Mouse (Mus musculus): ENCODE results near the gene Brip1.

Gene Brip1

DNA sequence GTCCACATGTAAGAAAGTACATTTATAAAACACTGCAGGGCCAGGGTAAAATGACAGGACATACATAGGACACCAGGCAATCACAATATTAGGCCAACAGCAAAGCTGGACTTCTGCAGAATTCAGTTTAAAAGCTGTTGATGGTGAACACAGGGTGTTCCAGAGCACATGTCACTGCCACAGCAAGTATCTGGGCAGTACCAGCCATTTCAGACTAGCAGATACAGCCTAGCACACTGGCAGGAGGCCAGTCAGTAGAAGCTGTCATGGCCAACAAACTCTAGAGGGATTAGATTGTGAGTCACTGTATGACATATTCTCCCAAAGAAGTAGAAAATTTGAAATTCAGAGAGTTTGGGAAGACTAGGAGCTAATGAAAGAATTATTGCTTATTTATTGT is 94.4 kb downstream of the Brip1 start:
- DNase-seq, result no peak

- no peak for DNase-seq
Measured at GRCm38 (mm10) chr11:86101191-86101590, 99.8 kb downstream of the Brip1 start.

DNA sequence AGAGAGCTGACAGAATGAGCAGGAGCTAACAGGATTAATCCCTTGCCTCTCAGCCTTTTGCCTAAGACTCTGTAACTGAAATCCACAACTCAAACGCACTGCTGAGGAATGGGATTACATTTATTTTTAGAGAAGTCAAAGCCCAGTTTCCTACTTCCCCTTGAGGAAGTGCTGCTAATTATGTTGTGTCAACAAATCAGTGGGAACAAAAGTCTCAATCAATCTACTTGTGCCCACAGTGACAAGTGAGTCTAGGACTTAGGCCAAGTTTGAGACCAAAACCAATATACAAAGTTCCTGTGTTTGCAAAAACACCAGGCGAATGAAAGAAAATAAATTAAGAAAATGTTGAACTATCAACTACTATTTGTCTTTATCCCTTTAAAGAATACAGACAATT is 101.7 kb downstream of the Brip1 start:
- no peak for DNase-seq

GRCm38 (mm10) chr11:86088815-86089214 is 112.2 kb downstream of the Brip1 start:
- no peak for DNase-seq

DNA sequence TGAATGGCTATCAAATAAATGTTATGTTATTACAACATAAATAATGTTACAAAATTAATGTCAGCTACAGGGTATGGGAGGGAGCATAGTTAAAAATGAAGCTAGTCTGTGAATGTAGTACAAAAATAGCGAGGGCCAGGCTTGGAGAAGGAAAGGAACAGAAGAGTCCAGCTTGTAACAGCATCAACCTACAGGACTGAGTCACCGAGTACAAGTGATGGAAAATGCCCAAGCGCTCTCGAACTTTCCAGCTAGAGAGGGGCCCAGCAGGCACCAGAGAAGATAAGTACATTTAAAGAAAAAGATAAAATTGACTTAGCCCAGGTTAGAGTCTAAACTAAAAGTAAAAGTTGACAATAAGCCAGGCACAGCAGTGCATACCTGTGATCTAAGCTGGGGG is 116.5 kb downstream of the Brip1 start:
- DNase-seq, result no peak

DNA sequence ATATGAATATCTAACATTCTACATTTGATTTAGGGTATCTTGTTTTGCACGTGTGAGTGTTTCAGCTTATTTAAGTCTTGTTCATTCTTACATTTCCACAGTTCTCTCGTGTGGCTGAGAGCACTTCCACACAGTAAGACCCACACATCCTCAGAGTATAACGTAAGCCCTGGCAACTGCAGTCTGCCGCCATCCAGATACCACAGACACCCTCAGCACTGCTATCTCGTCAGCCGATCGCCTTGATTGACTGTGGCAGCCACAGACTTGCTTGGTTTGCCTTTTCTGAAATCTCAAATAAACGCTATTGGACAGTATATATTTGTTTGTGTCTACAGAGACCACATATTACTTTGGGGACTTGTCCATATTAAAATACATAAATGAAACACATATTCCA is 123.0 kb downstream of the Brip1 start:
- DNase-seq, result no peak

DNA sequence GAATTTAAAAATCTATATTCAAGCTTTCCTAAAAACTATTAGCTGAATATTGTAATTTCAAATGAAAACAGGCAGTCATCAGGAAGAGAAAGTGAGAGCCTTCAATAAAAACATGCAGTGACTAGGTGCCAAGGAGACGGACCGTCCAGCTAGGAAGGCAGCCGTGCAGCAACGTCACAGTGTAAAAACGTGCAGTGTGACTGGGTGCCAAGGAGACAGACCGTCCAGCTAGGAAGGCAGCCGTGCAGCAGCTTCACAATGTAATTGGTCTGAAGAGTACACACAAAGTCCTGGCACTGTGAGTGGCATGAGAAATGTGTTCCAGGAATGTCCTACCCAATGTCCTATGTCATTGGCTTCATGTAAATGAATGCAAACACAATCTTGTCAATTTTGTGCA is 124.0 kb downstream of the Brip1 start:
- DNase-seq, result no peak

- no peak for DNase-seq
Measured at GRCm38 (mm10) chr11:86076403-86076802, 124.6 kb downstream of the Brip1 start.

- DNase-seq, result no peak
Measured at GRCm38 (mm10) chr11:86075371-86075770, 125.6 kb downstream of the Brip1 start.

DNA sequence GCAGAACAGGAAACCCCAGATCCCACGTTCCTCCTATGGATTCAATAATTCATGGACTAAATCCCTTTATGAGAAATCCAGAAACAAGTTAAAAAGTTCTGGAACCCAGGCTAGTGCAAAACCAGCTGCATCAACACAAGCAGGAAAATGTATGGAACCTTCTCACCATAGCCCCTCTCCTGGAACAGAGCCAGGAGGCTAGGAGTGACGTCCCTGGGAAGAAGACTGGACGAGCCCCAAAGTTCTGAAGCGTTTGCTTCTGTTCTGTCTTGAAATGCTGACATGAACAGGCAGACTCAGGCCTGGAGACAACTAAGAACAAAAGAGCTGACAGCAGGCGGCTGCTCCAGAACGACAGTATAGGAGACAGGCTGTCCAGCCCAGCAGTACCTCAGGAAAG is 132.3 kb downstream of the Brip1 start:
- DNase-seq, result no peak

DNA sequence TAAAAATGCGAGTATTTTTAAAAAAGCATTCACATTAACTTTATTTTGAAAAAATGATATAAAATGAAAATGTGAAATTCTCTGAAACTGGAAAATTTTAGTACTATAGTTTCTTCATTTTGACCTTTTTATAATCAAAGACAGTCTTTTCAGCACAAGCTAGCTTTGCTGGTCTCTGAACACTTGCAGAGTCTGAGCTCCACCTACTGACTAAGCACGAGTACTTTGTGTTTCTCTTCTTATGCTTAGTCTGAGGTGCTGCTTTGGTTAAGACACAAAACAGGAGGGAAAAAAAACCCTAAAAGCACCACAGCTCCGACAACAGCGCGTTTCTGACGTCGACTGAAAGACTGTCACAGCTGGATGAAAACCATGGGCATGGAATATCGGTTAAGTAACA is 133.8 kb downstream of the Brip1 start:
- DNase-seq, result no peak

- DNase-seq, result no peak
Measured at GRCm38 (mm10) chr11:86064881-86065280, 136.1 kb downstream of the Brip1 start.

DNA sequence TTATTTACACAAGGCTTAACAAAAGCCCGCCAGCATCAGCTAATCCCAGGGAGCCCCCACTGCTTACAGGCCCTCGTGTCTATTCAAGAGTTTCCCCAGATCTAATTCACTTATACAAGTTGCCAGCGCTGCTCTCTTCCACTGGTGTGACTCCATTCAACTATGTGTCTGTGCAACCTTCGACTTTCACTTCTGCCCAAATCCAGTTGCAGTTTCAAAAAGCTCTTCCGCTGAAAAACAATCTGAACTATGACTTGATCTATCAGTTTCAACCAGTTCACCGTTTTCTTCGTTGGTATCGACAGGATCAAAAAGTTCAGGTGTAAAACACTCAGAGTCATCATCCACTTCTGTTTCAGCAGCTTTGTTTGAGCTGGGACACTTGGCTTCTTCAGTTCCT is 139.8 kb downstream of the Brip1 start:
- no peak for DNase-seq

DNA sequence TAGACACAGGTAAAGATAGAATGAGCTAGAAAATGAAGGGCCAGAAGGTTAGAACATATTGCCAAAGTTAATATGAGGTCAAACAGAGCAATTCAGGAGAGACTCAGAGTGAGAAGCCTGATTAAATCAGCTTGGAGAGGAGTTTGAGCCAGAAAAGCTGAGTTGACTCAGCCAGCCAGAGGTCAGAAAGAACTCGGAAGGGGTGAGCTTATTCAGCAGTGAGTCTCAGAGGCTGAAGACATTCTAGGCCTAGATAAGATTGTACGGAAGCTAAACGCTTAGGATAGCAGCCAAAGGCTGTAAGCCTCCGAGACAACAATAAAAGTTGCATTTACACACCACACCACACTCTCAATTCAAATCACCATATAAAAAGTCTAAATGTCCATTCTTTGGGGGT is 141.9 kb downstream of the Brip1 start:
- no peak for DNase-seq

DNA sequence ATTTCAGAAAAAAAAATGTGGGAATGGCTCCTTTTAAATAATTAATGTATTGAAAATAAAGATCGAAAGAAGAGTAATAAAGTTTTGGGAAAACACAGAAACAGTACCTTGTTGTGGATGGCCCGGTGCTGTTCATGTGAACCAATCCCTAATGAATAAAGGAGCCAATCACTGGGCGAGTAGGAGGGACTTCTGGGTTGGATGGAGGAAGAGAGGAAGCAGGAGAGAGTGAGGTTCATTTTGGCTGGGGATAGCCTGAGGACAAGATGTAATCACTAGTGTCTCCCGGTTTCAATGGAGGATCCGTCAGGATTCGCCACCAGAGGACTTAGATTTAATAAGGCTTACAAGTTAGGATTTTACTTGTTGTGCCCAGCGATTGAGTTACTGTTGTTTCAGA is 145.2 kb downstream of the Brip1 start:
- no peak for DNase-seq

GRCm38 (mm10) chr11:86051383-86051782 is 149.6 kb downstream of the Brip1 start:
- DNase-seq, result no peak

- no peak for DNase-seq
Measured at GRCm38 (mm10) chr11:86050430-86051280, 150.3 kb downstream of the Brip1 start.

DNA sequence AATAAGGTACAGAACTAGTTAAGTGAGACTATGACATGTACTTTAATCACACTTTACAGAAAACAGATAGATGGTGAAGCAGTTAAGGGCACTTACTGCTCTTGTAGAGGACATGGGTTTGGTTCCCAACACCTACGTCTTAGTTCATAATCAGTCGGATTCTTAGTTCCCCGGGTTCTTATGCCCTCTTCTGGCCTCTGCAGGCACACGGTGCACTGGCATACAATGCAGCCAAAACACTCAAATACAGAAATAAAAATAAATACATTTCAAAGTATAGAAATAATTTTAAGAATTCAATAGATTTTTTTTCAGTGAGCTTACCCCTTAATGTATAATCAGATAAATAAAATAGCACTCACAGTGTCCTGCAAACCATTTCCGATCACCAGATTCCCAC is 161.0 kb downstream of the Brip1 start:
- DNase-seq, result no peak

GRCm38 (mm10) chr11:86039355-86039754 is 161.6 kb downstream of the Brip1 start:
- no peak for DNase-seq

DNA sequence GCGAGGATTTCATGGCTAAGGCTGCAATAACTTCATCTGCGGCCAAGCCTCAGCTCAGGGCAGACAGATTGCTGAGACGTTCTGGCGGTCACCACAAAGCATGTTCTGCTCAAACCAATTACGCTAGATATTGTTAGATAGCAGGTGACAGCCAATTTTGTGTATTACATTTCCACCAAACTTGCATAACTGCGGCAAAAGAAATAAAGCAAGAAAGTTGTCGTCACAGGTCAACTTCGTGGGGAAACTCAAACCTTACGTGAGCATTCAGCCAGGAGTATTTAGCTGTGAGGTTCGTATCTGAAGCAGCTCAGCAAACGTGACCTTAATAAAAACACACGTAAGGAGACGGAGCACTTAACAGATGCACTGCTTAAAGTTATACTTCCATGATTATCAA is 162.3 kb downstream of the Brip1 start:
- DNase-seq, result no peak

GRCm38 (mm10) chr11:86032910-86033309 is 168.1 kb downstream of the Brip1 start:
- no peak for DNase-seq

DNA sequence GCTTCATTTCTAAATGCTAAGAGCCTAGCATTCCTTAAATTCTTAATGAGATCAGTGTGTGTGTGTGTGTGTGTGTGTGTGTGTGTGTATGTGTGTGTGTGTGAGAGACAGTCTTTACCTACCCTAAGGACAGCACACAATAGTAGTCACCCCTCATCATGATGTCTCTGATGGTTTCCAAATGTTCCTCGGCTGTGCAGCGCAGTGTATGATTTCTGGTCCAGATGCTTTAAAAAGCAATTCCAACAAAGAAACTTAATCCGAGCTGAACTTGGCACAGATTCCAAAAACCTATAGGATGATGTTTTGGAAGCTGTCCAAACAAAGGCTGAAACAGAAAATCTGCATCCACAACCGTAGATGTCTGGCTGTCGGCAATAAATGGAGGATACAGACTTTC is 173.0 kb downstream of the Brip1 start:
- no peak for DNase-seq

- DNase-seq, result no peak
Measured at GRCm38 (mm10) chr11:86026556-86027194, 174.3 kb downstream of the Brip1 start.

DNA sequence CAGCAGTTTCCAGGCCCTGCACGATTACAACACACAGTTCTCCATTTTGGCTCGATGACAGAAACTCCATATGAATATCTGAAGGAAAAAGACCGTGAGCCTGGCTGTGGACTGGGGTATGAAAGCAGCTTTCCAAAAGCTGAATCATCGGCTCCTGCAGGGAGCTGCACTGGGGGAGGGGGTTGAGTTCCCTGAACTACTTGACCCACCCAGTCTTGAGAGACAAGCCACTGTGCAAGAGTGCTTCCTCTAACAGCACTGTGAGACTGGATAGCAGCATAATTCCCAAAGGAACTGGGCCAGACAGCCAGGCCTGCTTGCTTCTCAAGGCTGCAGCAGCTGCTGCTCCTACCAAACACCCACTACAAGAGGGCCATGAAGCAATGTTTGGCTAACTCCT is 178.6 kb downstream of the Brip1 start:
- DNase-seq, result no peak

- DNase-seq, result no peak
Measured at GRCm38 (mm10) chr11:86020033-86020432, 181.0 kb downstream of the Brip1 start.
